Mouse (Mus musculus) olfactory bulb, adult 2 months (tissue): ENCODE data around the gene Ube2h.

ENCODE experiments used
- CTCF ChIP-seq: fragments of 200-500 bp; IDR thresholded peaks from 2 replicates; pipeline ENCODE4 v1.5.1; 2012; ENCODE audit warnings: low read depth, mild to moderate bottlenecking, low read length, moderate library complexity; ENCODE audit not compliant: insufficient read depth
- POLR2A ChIP-seq: fragments of 200-500 bp; IDR thresholded peaks from 2 replicates; pipeline ENCODE4 v1.6.1; 2012; ENCODE audit warnings: mild to moderate bottlenecking, low read depth, low read length, moderate library complexity; ENCODE audit not compliant: insufficient read depth

DNA sequence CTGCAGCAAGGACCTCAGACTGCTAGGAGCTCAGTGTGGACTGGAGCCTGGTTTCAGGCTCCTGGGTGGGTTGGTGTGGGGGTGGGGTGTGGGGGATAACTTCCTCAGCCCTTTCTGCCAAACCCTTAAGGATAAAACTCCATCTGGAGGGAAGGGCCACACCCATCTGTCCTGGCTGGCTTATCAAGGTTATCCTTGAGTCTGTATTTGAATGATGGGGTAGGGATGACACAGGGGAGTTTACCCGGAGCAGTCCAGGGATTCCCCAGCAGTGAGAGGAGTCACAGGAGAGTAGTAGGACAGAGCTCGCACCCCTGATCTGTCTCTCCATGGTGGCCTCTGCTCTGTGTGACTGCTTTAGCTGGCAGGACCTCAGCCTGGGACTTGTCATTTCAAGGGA is 124.0 kb downstream of the Ube2h start:
- TF ChIP-seq POLR2A (no peak), CTCF (no peak)
